Mouse (Mus musculus) frontal cortex, adult 2 months (tissue): ENCODE measurements around the gene Bud13. TPM values are rescaled to one million over a fixed set of nuclear protein-coding genes. Genes with fewer than 3 reads are reported as not detected.
"Not testable (repeated sequence)": the region's sequence is repeated elsewhere in the genome, so short reads cannot be mapped to it uniquely, and the experiment has no call there.

Experiments
- DNase-seq, 2 experiments: peaks; one replicate each; pipeline ENCODE4 v3.0.0; 2022; ENCODE audit warnings: low spot score in 1 of 2; ENCODE audit errors: extremely low spot score in 1 of 2
- polyA plus RNA-seq: library from polyadenylated mRNA; depleted of rRNA; stranded (reverse); fragments of >200 nt; gene quantifications from 2 replicates; pipeline ENCODE4 v1.2.3, GENCODE M21; 2012; rRNA removed

Bud13 gene
- polyA plus RNA-seq, 1 experiment, result 9.7 TPM

DNA sequence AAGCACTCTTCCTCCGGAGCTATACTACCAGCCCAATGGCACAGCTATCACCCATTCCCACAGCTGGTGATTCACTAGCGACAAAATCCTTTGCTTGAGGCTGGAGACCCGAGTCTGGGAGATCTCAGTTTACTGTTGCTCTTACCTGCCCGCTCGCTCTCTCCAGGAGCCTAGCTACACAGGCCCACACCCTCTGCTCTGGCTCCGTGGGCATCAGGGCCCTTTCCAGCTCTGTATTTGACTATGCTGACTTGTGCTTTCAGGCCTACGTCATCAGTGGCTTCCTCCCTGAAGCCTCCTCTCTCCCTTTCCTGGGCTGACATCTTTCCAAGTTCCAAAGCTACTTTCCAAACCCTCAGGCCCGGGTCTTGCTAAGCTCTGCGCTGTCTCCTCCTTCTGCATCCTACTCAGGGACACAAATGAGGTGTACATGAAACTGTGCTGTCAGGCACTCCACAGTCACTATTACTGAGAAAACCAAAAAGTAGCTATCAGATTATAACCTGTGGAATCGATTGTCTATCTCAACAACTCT is 52.7 kb downstream of the Bud13 start:
- no peak for DNase-seq

DNA sequence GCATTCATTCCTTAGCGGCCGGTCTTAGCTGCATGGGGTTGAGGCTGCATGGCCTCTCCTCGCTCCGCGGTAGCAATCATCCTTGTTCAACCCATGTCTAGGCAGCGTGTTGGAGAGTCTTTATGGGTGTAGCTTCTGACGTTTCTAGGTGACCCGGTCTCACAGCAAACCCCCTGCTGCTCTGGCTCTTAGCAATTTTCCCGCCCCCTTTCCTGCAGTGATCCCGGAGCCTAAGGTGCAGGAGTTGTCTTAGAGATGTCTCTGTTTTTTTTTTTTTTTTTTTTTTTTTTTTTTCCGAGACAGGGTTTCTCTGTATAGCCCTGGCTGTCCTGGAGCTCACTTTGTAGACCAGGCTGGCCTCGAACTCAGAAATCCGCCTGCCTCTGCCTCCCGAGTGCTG is 53.5 kb downstream of the Bud13 start:
- not testable (repeated sequence) for DNase-seq

DNA sequence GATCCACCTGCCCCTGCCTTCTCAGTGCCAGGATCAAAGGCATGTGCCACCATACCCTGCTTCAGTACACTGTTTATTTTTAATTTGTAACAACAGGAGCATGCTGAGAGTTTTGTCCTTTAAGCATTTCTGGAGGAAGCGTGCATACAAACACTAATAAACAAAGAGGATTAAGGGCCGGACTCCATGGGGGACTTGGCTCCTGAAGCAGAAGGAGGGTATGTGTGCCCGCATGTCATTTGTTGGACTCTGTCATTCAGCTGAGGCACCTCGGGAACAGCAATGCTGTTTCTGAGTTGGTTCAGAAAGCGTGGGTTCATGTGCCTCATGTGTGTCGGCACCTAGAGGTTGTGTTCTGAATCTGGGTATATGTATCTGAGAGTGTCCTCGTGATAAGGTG is 54.5 kb downstream of the Bud13 start:
- DNase-seq, result no peak

DNA sequence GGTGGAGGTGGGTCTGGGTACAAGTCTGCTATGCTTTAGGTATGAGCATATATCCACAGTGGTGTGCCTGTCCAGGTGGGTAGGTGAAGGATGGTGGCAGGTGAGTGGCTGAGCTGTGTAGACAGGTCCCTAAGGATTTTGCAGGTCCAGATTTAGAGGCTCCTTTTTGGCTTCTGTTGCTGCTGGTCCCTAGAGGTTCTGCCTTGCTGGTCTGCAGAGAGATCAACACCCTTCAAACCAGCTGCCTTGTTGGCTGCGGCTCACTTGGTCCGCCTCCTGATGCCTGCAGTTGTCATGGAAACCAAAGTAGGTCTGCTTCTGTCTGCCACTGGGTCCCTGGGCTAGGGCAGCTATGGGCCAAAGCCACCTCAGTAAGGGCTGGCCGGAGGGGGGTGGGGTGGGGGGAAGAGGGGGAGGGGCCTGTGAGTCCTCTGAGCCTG is 55.1 kb downstream of the Bud13 start:
- peak in 1 of 2 experiments; percentile 71 for DNase-seq

DNA sequence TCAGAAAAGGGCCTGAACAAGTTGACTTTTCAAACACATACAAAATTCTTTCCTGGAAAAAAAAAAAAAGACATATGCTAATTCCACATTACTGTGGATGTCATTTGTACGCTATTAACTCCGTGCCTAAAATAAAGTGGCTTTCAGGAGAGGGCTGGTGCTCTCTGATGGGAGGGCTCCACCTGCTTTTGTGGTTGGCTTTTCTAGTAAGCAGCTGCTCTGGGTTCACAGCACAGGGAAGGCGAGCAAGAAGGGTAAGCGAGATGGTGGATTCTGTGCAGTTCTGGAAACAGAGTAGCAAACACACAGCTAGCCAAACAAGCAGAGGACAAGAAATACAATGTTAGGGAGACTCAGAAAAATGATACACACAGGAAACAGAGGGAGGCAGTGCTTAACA is 55.6 kb downstream of the Bud13 start:
- DNase-seq, result no peak

DNA sequence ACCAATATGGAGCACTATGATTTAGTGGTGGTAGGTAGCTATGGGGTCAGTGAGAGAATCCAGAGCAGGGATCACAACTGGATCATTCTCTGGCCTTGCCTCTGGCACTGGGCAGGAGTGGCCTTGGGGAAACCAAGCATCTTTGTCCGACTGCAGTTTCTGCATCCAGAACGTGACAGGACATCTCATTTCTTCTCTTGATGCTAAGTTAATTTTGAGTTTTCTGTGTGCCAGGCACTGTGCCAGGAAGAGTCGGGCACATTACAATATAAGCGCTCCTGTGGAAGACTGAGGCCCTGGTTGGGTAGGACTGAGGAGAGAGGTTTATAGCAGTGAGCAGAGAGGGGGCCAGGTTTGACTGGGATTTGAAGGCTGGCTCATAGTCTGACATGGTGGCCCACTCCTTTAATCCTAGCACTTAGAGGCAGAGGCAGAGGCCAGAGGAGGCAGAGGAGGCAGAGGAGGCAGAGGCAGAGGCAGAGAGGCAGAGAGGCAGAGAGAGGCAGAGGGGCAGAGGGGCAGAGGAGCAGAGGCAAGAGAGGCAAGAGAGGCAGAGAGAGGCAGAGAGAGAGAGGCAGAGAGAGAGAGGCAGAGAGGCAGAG is 56.3 kb downstream of the Bud13 start:
- DNase-seq, result no peak

DNA sequence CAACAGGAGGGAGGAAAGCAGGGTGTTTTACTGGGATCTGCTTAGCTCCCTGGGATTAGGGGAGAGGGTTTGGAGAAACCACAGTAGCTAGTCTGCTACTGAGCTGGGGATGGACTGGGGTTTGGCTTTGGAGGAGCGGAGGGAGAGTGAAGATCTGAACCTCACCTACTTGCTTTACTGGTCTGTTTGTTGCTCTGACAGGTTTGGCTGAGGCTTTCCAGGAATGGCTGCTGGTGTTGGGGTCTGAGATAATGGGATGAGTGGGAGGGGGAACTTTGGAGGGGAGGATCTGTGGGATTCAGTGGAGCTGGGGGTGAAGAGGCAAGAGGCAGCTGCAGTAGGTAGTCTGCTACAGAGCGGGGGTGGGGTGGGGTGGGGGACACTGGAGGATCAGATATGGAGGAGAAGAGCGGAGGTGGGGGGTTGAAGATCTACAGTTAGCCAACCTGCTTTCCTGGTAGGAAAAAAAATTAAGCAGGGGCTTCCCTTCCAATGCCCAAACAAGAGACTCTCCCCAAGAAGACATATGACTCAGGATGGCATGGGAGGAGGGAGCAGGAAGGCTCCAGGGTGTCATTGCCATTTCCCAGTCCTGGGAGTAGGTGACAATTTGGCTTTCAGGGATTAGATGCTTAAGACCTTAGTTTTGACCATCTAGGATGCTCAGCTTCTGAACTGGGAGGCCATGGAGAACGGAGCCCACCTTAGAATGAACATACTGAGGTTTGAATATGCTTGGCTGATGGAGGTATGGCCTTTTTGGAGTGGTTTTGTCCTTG is 63.3 kb downstream of the Bud13 start:
- DNase-seq, result no peak

Other genes with a start within 250 kb of the Bud13 start
- gene Apoa1, start 54.4 kb upstream of the Bud13 start, polyA plus RNA-seq, result 2.4 and 4.1 TPM in 2 replicates
- 0.38 and 0.90 TPM in 2 replicates for gene Apoc3, start 47.4 kb upstream of the Bud13 start, polyA plus RNA-seq
- 0.26 and 0.76 TPM in 2 replicates for gene Apoa4, start 42.3 kb upstream of the Bud13 start, polyA plus RNA-seq
- not detected in 2 replicates for gene Apoa5, start 14.4 kb upstream of the Bud13 start, polyA plus RNA-seq
- gene Zpr1, start 9.9 kb upstream of the Bud13 start, polyA plus RNA-seq, result 38.3 and 41.7 TPM in 2 replicates
- gene 4931429L15Rik, start 37.0 kb downstream of the Bud13 start, polyA plus RNA-seq, result 0.04 TPM in 1 of 2 replicates, not detected in the other